Mouse (Mus musculus) bone marrow, adult 2 months (tissue): ENCODE data around the gene Tbxa2r. TPM values are rescaled to one million over a fixed set of nuclear protein-coding genes. Genes with fewer than 3 reads are reported as not detected.

Experiments used
- H3K27ac ChIP-seq: fragments of 200-500 bp; 2 replicates; pipeline ENCODE4 v1.5.1; 2012; ENCODE audit warnings: low read depth, mild to moderate bottlenecking, control low read depth, inconsistent platforms, low read length; ENCODE audit not compliant: control insufficient read depth, poor library complexity, insufficient read depth
- H3K4me1 ChIP-seq: fragments of 200-500 bp; 2 replicates; pipeline ENCODE4 v1.6.1; 2011; ENCODE audit warnings: low read length; ENCODE audit not compliant: control insufficient read depth, insufficient read depth
- H3K4me3 ChIP-seq: fragments of 200-500 bp; replicated peaks from 2 replicates; pipeline ENCODE3; 2011; ENCODE audit warnings: mild to moderate bottlenecking, low read depth, low read length, control low read depth; ENCODE audit not compliant: control insufficient read depth
- CTCF ChIP-seq: fragments of 200-500 bp; IDR thresholded peaks from 2 replicates; pipeline ENCODE4 v1.5.1; 2011; ENCODE audit warnings: low read length, control low read depth; ENCODE audit not compliant: control insufficient read depth, insufficient read depth
- POLR2A ChIP-seq: fragments of 200-500 bp; IDR thresholded peaks from 2 replicates; pipeline ENCODE4 v1.6.1; 2011; ENCODE audit warnings: low read depth, mild to moderate bottlenecking, control low read depth, low read length, borderline replicate concordance; ENCODE audit not compliant: control insufficient read depth
- WGBS: fragments of 180-500 bp; shearing (Covaris S2); methylation state at CpG from one replicate; pipeline ENCODE4 v1.1.7; 2018; 5-methylcytosine and 5-hydroxymethylcytosine counted together
- polyA plus RNA-seq: library from polyadenylated mRNA; stranded (reverse); fragments of >200 nt; gene quantifications from 2 replicates; pipeline ENCODE4 v1.2.4, GENCODE M21; 2011; ENCODE audit warnings: low replicate concordance; ENCODE audit not compliant: missing spikeins, insufficient read depth, insufficient read length

Gene Tbxa2r
- polyA plus RNA-seq, 1 experiment: 7.9 TPM

DNA sequence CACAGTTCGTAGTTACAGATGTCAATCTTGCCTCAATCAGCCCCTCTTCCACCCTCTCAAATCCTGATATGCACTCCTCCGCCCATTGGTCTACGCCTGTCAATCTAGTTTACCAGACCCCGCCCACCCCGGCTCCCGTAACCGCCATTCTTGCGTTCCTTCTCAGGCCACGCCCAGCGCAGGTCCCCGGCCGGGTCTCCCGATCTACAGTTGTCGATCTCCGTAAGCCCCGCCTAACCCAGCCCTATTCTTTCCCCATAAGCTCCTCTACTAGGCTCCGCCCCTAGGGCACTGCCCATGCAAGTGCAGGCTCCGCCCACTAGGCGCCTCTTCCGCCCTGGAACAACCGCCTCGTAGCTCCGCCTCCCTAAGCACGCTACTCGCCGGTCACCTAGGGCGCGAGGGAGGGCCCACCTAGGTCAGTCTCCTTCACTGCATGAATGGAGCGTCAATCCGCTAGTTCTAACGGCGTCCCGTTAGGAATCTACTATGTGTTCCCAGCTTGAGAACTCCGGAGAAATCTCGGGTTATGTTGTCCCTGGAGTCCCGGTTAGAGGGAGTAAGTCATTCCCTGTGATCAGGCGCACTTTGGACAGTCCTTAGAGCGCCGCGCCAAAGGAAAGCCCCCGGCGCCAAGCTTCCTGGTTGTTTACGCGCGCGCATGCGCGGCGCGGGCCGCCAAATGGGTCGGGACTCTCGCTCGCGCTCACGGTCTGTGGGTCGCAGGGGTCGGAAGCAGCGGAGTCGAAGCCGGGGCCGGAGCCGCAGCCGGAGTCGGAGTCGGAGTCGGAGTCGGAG is 7.8 kb upstream of the Tbxa2r start, which contains the start of gene Cactin:
TSS of gene Cactin (plus strand) at position 554 of the 798 bp plus-strand sequence.
- peak within 1 kb of the TSS; percentile 82 for H3K4me3 ChIP-seq
- TF ChIP-seq POLR2A: peak; percentile 68
- TF ChIP-seq CTCF: peak; percentile 13; the same call in 1 of the 2 replicates
- peak within 1 kb of the TSS; percentile 95 for H3K27ac ChIP-seq
- H3K4me1 ChIP-seq: peaks cover 1% of the 10 kb centered on the region; the same call in 1 of the 2 replicates
- WGBS: under 1% methylated on average over 68 of the region's 68 CpGs

DNA sequence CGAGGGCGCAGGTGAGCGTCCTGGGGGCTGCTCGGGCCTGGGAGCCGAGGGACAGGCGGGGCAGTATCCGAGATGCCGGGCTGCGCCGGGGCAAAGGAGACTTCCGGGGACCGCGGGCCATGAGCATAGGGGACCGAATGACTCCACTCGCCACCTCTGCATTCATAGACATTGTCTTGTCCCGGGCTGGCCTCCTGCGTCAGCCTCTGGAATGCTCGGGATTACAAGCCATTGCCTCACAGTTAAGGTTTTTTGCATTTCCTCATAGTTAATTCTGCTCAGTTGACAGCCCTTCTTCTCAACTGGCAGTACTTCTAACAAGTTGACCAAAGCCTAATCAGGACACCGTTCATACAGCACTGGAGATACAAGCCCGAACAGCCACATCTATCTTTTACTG is 7.1 kb upstream of the Tbxa2r start:
- Histone ChIP-seq H3K27ac (peak overlapping the region; percentile 95), H3K4me1 (peaks cover 1% of the 10 kb centered on the region; the same call in 1 of the 2 replicates), H3K4me3 (peak overlapping the region; percentile 82)
- WGBS: 2% methylated on average over 20 of the region's 20 CpGs
- no peak for TF ChIP-seq POLR2A
- no peak for TF ChIP-seq CTCF

DNA sequence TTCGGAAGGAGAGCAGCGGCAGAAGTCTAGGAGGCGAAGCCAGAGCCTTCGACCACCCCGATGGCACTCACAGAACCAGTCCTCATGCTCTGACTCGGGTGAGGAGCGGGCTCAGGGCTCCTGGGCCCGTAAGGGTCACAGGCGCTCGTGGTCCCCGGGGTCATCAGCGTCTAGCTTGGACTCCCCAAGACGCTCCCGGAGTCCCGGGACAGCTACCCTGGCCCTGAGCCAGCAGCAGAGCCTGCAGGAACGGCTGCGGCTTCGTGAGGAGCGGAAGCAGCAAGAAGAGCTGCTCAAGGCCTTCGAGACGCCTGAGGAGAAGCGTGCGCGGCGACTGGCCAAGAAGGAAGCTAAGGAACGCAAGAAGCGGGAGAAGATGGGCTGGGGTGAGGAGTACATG is 6.1 kb upstream of the Tbxa2r start:
- WGBS: 93% methylated on average over 27 of the region's 27 CpGs
- Histone ChIP-seq H3K4me1 (peaks cover 1% of the 10 kb centered on the region; the same call in 1 of the 2 replicates), H3K27ac (no peak overlapping the region), H3K4me3 (peak overlapping the region; percentile 26)
- no peak for TF ChIP-seq POLR2A
- TF ChIP-seq CTCF: no peak

DNA sequence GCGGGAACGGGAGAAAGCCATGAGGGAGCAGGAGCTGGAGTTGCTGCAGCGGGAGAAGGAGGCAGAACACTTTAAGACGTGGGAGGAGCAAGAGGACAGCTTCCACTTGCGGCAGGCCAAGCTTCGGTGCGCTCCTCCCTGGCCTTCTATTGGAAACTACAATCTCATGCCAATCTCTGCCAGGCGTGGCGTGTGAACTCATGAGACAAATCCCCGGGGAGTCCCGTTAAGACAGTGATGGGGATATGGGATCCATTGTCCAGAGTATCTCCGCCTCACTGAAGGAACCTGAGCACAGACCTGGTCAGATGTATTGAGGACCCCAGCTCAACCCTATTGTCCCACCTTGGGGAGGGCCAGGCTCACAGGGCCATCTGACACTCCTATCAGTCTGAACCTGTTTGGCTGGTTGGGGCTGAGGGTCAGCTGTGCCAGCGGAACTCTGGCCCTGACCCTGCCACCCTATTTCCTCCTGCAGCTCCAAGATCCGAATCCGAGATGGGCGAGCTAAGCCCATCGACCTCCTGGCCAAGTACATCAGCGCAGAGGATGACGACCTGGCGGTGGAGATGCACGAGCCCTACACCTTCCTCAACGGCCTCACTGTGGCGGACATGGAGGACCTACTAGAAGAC is 5.3 kb upstream of the Tbxa2r start:
- WGBS: 92% methylated on average over 23 of the region's 23 CpGs
- H3K27ac ChIP-seq: no peak overlapping the region
- H3K4me3 ChIP-seq: no peak overlapping the region
- peaks cover 1% of the 10 kb centered on the region; the same call in 1 of the 2 replicates for H3K4me1 ChIP-seq
- no peak for TF ChIP-seq POLR2A
- TF ChIP-seq CTCF: no peak

DNA sequence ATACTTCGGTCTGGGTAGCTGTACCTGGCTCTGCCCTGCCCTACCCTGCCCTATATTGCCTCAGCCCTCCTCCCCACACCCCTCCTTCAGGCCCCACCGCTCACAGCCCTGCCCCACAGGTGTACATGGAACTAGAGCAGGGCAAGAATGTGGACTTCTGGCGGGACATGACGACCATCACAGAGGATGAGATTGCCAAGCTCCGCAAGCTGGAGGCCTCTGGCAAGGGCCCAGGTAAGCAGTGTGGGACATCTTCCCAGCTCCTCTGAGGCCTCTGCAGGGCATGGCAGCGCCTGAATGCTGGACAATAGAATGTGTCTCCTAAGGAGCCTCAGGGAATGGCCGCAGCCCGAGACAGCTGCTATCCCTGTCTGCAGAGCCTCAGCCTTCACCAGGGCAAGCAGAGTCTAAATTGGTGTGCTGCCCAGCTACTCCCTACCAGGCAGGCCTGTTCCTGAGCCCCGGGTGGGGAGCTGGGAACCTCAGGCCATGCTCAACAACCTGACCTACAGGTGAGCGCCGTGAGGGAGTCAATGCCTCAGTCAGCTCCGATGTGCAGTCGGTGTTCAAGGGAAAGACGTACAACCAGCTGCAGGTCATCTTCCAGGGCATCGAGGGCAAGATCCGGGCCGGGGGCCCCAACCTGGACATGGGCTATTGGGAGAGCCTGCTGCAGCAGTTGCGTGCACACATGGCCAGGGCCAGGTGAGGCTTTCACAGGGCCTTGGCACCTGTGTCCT is 4.6 kb upstream of the Tbxa2r start:
- Histone ChIP-seq H3K4me1 (peaks cover 2% of the 10 kb centered on the region; the same call in 1 of the 2 replicates), H3K4me3 (no peak overlapping the region), H3K27ac (no peak overlapping the region)
- 94% methylated on average over 18 of the region's 18 CpGs for WGBS
- TF ChIP-seq CTCF (no peak), POLR2A (no peak)

DNA sequence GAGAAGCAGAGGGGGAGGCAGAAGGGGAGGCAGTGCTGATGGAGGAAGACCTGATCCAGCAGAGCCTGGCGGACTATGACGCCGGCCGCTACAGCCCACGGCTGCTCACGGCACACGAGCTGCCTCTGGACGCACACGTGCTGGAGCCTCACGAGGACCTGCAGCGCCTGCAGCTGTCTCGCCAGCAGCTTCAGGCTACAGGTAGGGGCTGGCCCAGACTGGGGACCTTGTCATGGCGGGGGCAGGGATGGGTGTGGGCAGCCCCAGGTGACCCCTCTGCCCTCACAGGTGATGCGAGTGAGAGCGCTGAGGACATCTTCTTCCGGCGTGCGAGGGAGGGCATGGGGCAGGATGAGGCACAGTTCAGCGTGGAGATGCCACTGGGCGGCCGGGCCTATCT is 3.4 kb upstream of the Tbxa2r start:
- Histone ChIP-seq H3K27ac (no peak overlapping the region), H3K4me3 (no peak overlapping the region), H3K4me1 (peaks cover 7% of the 10 kb centered on the region; the same call in 1 of the 2 replicates)
- 96% methylated on average over 21 of the region's 21 CpGs for WGBS
- TF ChIP-seq POLR2A: no peak
- TF ChIP-seq CTCF: no peak

DNA sequence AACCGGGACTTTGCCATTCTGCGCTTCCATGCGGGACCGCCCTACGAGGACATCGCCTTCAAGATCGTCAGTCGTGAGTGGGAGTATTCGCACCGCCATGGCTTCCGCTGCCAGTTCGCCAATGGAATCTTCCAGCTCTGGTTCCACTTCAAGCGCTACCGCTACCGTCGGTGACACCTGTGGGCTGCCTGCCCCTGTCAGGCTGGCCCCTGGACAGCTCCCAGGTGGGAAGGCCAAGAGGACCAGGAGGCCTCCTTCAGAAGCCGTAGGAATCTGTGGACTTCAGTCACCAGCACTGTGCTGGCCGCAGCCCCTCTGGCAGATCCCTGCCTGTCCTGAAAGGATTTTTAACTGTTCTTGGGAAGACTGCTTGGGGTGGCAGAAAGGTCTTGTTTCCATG is 2.8 kb upstream of the Tbxa2r start:
- TF ChIP-seq POLR2A (no peak), CTCF (no peak)
- no peak overlapping the region for H3K4me3 ChIP-seq
- 95% methylated on average over 18 of the region's 18 CpGs for WGBS
- H3K4me1 ChIP-seq: peaks cover 7% of the 10 kb centered on the region; the same call in 1 of the 2 replicates
- H3K27ac ChIP-seq: no peak overlapping the region

DNA sequence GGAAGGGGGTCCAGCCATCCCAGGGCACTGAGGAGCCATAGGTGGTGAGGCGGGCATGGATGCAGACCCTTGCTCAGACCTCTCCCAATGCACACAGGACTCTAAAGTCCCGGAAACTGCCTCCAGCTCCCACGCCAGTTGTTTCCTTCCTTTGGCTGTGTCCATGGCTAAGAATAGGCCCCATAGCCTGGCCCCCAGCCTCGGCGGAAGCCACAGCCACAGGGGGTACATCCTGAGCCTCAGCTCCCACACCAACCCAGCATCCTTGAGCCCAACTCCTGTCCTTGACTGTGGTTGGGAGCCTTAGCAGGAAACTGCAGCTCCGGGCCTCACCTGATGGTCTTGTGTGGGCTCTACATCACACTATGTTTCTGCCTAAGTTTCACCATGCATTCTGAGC is 1.7 kb upstream of the Tbxa2r start:
- Histone ChIP-seq H3K4me3 (no peak overlapping the region), H3K4me1 (peaks cover 6% of the 10 kb centered on the region; the same call in 1 of the 2 replicates), H3K27ac (no peak overlapping the region)
- 19% methylated on average over 6 of the region's 6 CpGs for WGBS
- TF ChIP-seq POLR2A (no peak), CTCF (no peak)
